Mouse (Mus musculus) fat pad, adult 2 months (tissue): ENCODE measurements around the gene Wars.

Source experiments
- DNase-seq: peaks from one replicate; pipeline ENCODE4 v3.0.0-alpha.2; 2011; ENCODE audit warnings: low read depth, low spot score; ENCODE audit errors: extremely low read depth

Gene Wars

DNA sequence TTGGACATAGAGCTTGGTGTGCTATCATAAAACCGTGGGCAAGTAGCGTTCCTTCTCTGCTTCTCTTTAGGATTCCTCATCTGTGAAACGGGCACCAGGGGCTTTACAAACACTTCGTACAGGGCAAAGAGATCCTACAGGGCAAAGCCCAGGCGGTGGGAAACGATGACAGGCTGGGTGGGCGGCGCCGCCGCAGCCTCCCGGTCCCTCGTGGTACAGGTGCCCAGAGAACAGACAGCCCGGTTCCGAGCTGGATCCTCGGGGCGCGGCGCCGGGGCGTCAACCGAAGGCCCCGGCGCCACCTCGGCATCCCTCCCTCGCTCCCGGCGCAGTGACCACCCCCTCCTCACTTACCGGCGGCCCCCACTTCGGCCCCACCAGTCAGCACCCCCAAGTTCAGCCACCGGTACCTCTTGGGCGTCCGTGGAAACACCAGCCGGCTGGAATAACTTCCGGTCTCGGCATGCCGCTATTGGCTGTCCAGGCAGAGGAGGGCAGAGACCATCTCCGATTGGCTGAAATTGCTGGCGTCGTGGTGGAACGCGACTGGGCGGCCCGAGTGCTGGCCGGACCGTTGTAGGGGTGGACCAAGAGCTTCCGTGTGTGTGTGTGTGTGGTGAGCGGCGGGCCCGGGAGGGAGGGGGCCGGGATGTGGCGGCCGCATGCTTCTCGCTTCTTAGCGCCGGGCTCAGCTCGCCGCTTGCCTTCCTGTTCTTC is at the start of gene Wars:
TSS of gene Wars (minus strand) at position 460 of the 717 bp plus-strand sequence.
- DNase-seq: peak; percentile 54

DNA sequence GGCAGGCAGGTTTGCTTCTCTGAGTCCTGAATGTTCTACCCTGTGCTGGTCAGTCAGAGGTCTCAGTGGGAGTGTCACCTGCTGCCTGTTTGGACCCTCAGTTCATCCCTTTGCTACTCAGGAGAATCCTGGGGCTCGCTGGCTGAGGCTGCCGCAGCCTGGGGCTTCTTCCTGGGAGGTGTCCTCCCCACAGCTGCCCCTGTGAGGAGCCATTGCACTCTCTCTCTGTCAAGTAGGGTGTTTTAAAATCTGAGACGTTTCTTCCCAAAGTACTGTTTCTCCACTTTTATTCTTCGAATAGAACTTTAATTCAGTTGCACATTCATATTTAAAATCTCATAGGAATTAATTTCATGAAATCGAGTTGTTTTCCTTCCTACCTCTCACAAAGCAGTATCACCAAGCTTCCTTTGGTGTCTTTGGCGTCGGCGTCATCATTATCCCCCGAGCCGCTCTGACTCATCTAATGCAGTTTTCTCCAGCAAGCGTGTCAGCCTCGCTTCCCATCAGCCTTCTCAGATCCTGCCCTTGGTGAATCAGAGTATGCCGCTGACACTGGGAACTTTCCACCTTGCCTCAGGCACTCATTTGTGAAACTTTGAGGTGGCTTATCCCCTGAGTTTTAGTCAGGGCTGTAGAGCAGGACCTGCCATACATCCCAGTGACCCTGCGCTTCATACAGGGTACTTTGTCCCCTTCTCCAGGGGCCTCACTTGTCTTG is 48.4 kb upstream of the Wars start:
- DNase-seq: no peak

DNA sequence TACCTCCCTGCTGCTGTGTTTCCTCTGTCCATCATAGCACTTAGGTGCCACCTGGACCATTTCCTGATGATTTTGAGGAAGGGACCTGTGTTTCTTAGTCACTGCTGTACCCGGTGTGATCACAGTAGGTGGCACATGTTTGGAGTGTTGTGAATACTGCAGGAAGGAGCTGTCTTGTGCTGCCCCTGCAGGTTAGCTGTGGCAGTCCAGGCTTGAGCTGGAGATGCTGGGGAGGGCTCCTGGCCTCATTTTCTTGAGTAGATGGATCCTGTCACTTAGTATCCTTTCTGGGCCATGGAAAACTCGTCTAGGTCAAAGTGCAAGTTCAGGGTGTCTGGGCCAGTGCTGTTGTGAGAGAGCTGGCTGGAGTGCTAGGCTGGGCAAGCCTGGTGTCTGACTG is 47.3 kb upstream of the Wars start:
- DNase-seq: no peak

DNA sequence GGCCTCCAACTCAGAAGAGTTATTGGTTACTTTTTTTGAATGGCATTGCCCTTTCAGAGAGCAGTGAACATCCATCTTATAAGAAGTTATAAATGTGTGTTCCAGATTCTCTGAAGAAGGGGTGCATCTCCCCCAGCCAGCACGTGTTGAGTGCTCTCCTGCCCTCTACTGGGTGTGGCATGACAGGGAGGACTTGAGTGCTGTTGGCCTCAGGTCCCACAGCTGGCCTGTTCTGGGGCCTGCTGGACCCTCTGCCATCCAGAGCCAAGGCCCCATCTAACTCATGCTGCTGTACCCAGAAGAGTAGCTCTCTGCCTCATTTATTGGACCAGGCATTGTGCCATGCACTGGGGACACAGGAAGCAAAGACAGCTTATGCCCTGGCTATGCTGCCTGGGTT is 46.3 kb upstream of the Wars start:
- no peak for DNase-seq

DNA sequence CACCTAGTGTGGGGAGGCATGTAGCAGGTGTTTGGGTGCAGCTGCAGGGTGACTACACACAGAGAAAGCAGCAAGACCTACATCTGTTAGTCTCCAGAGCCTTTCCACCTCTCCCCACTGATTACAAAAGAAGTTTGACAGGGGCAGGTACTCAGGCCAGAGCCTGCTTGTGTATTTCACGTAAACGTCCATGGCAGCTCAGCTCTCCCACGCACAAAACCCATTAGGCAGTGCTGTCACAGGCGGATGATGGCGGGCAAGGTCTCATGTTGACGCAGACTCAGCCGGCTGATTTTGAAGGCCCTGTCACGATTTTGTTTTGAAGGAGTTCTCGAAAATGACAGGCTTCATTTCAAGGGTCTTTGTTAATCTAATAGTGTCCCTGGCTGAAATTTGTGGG is 45.3 kb upstream of the Wars start:
- DNase-seq: no peak

DNA sequence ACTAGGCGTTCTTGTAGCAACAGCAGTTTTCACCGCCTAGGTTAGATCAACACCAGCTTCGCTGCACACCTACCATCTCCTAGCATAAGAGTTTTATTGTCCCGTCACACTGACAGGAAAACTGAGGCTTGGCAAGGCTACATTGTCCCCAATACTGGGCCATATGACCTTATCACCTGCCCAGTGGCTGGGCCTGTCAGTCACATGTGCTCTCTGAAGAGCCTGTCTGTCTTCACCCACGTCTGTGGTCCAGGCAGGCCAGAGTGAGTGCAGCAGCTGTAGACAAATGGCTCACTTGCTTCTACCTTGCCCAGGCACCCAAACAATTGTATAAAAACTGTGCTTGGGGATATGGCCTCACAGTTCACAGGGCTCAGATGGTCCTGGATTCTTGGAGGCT is 44.9 kb upstream of the Wars start:
- no peak for DNase-seq

DNA sequence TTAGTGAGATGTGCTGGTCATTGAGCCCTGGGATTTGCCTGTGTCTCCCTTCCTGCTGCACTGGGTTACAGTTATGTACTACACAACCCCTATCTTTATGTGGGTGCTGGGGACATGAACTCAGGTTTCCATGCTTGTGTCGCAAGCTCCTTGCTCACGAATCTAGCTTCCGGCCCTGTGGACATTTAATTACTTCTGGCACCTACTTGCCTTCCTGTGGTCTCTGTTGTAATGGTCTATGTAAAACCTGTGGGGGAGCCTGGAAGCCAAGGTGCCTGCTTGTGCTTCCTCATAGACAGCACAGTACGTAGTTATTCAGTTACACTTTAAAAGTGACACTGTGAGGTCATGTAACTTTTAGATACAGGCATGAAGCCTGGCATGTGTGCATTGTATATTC is 43.5 kb upstream of the Wars start:
- no peak for DNase-seq

DNA sequence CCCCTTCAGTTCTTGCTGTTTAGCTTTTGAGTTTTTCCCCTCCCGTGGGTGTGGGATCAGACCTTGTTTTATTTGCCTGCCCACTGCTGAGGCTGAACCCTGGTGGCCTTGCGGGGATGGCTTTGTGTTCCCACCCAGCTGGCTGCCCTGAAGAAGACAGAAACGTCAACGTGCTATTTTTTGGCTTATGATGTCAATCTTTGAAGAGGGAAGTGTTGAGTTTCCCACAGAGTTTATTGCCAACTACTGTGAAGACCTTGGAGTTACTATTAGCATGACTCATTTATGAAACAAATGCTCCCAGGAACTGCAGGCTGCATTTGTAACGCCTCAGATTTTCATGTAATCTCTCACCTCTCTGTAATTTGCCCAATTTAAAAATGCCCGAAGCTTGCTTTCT is 42.9 kb upstream of the Wars start:
- no peak for DNase-seq

DNA sequence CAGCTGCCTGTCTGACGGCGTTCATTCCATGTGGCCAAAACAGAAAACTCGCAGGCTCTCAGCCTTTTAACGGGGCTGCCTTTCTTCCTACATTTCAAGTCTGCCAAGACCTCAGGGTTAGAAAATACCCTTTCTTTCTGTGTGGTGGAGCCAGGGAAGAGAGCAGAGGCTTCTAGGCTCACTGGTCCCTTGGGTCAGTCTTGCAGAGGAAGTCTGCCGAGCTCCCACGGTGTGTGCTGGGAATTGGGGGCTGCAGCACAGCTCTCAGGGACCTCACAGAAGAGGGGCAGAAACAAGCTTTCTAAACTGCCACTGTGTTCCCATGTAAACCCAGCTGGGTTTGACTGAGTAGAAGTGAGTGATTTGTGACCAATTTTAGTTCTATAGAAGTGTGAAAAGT is 40.3 kb upstream of the Wars start:
- DNase-seq: no peak

DNA sequence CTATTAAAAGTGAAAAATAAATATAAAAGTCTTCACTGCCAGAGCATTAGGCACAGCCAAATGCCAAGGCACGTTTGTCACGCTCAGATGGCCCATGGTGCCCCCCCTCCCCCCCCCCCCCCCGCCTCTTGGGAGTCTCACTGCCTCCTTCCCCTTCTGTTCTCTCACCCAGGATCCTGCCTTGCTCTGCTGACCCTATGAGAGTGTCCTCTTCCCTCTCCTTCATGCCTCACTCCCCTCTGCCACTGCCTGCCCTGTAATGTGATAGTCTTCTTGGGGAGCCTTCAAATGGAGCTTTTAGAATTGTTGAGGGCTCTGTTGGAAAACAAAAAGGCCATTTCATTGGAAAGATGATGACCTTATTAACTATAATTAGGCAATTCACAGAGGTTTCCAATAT is 38.1 kb upstream of the Wars start:
- DNase-seq: no peak

DNA sequence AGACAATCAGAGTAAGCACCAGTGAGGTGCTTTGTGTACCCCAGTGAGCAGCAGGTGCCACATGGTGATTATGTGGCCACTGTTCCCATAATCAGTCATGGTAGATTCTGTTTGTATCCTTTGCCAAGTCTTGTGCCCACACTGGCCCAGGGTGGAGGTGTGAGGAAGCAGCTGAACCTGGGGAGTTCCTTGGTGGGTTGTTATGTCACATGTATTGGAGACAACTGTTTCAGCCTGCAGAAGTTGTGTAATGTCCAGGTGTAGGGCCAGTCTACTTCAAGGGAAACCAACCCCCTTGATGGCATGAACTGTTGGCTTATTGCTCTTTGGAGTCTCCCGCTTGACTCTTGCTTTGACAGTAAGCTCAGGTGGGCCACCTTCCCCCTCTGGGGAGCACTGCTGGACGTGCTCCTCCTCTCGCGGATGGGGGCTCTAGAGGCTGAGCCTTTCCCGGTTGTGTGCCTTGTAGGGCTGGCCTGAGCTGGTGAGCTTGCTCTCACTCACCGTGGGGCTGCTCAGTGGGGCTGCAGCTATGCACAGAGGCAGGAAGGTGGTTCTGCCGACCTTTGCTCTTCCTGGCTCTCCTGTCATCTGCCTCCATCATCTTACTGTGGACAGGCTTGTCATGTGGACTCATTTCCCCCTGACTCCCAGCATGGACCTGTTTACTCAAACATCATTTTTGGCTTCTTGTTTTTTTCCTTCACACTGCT is 37.5 kb upstream of the Wars start:
- DNase-seq: no peak

DNA sequence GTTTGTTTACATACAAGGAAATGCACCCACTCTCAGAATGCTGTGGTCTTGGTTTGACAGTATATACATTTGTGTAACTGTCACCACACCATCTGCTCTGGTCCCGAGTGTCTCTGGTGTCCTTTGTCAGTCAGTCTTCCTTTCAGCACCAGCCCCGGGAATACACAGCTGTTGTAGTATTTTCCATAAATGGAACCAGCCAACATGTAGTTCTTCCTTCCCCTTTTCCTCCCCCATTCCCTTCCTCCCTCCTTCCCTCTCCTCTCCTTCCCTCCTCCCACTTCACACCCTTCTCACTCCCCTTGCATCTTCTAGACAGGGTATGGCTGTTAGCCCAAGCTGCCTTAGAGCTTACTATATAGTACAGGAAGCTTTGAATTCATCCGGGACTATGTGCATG is 35.5 kb upstream of the Wars start:
- DNase-seq: no peak

DNA sequence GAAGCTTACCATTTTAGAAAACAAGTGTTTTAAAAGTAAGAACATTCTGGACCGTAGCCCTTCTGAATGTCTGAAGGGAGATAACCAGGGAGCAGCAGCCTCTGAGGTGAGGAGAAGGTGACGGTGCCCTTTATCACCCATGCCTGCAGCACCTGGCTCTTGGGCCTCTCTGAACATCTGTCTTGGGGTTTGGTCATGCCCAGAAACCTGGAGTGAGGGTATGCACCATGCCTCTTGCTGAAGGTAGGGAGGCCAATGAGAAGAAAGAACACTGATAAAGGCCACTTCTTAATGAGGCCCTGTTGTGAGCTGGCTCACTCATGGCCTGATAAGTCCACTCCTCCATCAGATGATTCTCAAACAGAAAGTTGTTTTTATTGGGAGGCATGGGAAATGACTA is 34.3 kb upstream of the Wars start:
- DNase-seq: no peak

DNA sequence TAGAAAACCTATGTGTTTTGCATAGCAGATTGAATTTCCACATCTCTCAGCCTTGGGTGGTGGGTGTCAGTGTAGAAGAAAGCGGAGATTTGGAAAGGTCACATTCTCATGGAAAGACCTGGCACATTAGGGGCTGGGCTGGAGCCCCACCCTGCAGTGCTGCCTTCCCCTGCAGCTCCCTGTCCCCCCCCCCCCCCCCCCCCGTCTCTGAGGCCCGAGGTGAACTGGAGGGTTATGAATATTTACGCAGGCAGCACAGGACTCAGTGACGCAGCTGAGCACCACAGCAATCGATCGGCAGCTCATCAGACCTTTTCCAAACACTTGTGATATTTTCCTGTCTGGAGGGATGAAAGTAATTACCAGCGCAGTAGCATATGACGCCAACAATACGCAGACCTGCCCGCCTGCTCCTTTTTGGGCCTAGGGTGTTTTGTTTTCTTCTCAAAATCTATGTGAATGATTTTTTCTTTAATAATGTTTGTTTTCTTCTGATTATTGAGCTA is 32.7 kb upstream of the Wars start:
- no peak for DNase-seq

DNA sequence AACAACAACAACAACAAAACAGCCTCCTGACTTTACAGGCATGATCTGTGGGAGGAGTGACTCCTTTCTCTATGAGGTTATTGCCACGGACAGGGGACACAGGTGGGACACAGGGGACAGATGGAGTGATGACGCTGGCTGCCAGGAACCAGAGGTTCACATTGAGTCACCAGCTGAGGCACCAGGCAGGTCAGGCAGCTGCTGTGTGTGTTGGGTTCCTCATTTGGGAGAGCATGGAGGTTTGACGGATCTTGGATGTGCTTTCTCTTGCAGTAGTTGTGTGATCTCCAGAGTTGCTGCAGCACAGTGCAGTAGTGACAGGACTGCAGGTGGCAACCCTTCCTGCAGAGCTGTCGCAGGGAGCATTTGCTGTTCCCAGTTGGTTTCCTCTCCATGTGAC is 24.8 kb upstream of the Wars start:
- DNase-seq: no peak

DNA sequence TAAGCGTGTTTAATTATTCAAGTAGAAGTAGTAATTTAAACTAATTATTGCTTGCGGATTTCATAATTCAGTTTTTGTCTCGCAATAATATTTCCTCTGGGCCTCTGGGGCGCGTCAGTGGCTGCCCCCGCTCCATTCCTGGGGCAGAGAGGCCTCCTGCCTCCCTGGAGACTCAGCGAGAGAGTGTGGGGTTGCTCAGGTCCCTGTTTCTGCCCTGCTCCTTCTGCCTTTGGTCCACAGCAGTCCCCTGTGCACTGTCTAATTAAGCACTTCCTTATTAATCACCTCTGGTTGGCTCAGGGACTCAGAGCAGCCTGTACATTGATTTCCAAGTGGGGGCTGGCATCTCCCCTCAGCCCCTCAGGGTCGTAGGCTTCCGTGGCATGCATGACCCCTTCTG is 23.5 kb upstream of the Wars start:
- no peak for DNase-seq

DNA sequence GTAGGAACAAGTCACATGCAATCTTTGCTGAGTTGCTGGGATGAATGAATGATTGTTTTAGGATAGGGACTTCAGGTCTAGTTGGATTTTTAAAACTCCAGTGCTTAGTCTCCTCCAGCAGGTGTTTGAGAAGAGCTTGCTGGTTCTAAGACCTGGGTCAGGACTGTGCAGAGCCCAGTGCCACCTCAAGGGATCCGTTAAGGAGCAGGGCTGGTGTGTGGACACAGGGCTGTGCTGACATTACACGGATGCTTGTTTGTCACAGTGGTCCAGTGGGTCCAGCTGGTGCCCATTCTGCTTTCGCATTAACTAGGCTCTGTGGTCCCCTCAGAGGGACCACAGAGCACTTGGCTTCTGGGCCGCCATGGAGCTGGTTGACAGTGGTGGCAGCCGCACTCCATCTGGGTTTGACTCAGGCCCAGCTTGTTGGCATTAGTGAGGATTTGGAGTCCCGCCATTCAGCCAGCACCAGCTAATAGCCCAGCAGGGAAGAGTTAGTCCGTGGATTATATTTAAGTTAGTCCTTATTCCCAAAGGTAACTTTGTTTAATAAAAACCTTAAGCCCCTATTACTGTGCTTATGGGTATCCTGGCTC is 22.6 kb upstream of the Wars start:
- DNase-seq: no peak

DNA sequence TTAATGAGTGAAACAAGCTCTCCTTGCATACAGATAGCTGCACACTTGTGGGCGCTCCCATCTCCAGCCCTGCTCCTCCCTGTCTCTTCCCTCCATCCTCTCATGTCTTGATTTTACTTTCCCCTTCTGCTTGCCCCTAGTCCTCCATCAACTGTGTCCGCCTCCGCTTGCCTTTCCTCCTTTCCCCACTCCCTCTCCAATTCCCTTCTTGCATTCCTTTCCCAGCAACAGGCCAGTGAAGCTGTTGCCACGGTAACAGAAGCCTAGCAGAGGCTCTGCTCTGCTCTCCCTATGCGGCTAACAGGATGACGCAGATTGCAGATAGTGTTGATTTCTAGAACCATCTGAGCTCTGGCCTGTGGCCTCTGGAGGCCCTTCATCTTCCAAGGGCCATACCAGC is 21.9 kb upstream of the Wars start:
- no peak for DNase-seq

DNA sequence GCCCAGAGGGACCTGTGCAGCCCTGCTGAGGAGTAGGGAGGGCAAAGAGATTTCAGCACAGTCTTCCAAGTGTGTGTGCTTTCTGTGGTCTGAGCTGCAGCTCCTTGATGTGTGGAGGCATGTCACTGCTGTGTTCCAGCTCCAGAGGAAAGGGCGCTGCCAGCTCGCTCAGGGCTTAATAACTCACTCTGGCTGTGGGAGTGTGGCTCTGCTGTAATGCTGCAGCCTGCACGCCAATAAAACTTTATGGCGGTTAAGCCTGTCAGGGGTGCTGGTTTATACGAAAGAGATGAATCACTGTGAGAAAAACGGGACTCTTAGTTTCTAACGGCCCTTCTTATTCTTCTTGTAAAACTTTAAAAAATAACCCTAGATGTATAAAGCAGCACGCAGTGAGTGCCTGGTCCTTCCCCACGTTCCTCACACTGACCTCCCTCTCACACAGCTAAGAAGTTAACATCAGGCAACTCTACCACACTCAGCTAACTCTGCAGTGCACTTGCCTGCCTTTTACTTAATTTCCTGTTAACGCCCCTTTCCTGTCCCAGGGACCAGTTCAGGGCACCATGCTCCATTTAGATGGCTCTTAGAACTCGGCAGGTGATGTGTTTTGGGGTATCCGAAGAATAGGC is 20.9 kb upstream of the Wars start:
- no peak for DNase-seq

DNA sequence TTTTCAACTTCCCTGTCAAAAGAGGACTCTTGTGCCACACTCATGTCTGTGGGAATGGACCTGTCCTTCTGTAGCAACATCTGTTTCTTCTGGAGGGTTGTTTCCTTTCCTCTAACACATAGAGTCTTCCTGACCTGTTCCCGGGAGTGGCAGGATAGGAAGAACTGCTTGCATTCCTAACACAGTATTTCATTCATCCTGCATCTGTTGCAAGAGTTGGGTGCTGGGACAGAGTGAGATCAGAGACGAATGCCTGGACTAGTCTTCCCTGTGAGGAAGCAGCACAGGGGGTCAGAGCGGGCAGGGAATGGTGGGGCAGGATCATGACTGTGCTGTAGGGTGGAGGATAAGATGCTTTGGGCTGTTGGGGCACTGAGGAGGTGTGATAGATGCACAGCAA is 20.2 kb upstream of the Wars start:
- no peak for DNase-seq

DNA sequence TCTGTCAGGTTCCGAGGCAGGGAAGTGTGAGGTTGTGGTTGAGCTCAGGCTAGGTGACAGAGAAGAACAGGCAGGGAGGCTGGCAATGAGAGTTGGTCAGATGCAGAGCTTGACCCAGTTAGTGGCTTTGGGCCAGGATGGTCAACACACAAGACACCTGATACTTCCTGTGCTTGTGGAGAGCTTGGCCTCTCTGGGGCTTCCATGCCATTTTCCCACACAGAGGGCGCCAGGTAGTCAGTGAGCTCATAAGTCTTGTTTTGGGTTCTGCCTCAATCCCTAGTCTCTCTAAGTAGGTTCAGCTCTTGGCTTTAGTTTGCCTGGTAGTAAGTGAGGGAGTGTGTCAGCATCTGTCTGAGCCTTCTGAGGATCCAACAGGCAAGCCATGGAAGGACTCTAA is 18.5 kb upstream of the Wars start:
- no peak for DNase-seq
